Mouse (Mus musculus) testis, adult 2 months (tissue): Measurements from ENCODE around the gene Sorbs1. TPM values are rescaled to one million over a fixed set of nuclear protein-coding genes. Genes with fewer than 3 reads are reported as not detected.

Source experiments
- H3K27ac ChIP-seq: fragments of 200-500 bp; 2 replicates; pipeline ENCODE4 v1.5.1; 2012; ENCODE audit warnings: low read depth, low read length; ENCODE audit not compliant: control insufficient read depth, insufficient read depth
- H3K27me3 ChIP-seq: fragments of 200-500 bp; 2 replicates; pipeline ENCODE4 v1.6.1; 2012; ENCODE audit warnings: mild to moderate bottlenecking, low read length, moderate library complexity; ENCODE audit not compliant: control insufficient read depth, insufficient read depth
- H3K36me3 ChIP-seq: fragments of 200-500 bp; 2 replicates; pipeline ENCODE4 v1.6.1; 2012; ENCODE audit warnings: mild to moderate bottlenecking, low read length; ENCODE audit not compliant: control insufficient read depth, insufficient read depth
- H3K4me1 ChIP-seq: fragments of 200-500 bp; 2 replicates; pipeline ENCODE4 v1.6.1; 2012; ENCODE audit warnings: low read length; ENCODE audit not compliant: control insufficient read depth, insufficient read depth
- H3K4me3 ChIP-seq: fragments of 200-500 bp; 2 replicates; pipeline ENCODE4 v1.5.1; 2012; ENCODE audit warnings: low read depth, mild to moderate bottlenecking, low read length, moderate library complexity, mixed read lengths; ENCODE audit not compliant: control insufficient read depth
- CTCF ChIP-seq: fragments of 200-500 bp; IDR thresholded peaks from 2 replicates; pipeline ENCODE4 v1.5.1; 2012; ENCODE audit warnings: low read depth, mild to moderate bottlenecking, inconsistent platforms, low read length, moderate library complexity; ENCODE audit not compliant: control insufficient read depth, insufficient read depth, insufficient replicate concordance
- POLR2A ChIP-seq: fragments of 200-500 bp; IDR thresholded peaks from 2 replicates; pipeline ENCODE4 v1.6.1; 2012; ENCODE audit warnings: low read depth, mild to moderate bottlenecking, inconsistent platforms, low read length, moderate library complexity; ENCODE audit not compliant: control insufficient read depth
- polyA plus RNA-seq: library from polyadenylated mRNA; depleted of rRNA; stranded (reverse); fragments of >200 nt; gene quantifications from 2 replicates; pipeline ENCODE4 v1.2.3, GENCODE M21; 2012

Sorbs1 gene
- polyA plus RNA-seq, 1 experiment = 13.0 TPM

DNA sequence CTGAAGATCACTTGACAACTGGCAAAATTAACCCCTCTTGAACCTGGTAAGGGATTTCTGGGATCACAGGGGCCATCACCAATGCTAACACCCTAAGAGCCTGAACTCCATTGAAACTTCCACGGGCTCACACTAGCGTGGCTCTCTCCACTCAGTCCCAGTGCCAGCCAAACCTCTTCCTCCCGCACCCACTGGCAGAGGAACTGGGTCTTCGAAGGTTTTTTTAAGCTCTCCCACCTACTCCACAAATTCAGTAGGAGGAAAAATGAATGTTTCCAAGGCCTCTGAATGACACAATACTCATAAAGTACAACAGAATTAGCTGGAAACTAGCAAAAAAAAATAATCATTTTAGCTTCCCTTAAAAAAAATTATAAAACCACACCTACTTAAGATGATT lies 58.3 kb downstream of the Sorbs1 start:
- Histone ChIP-seq H3K4me3 (no peak overlapping the region), H3K4me1 (no peaks in the 10 kb centered on the region), H3K27me3 (no peaks in the 10 kb centered on the region), H3K36me3 (no peaks in the 10 kb centered on the region), H3K27ac (no peak overlapping the region)
- TF ChIP-seq POLR2A = no peak
- no peak for TF ChIP-seq CTCF

DNA sequence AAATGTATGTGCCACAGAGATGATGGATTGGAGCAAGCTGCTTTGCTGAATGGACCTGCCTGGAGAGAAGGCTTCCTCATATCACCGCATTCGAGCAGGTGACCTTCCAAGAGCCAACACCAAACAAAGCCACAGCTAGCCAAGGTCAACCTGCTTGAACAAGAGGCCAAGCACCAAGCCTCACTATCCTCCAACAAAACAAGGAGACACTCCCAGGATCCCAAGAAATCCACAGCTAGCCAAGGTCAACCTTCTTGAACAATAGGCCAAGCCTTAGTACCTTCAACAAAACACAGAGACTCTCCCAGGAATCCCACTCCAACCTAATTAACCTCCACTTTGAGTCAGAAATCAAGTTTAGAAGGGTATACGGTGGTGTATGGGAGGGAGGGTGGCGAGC lies 59.5 kb downstream of the Sorbs1 start:
- Histone ChIP-seq H3K27me3 (no peaks in the 10 kb centered on the region), H3K4me1 (no peaks in the 10 kb centered on the region), H3K36me3 (no peaks in the 10 kb centered on the region), H3K4me3 (no peak overlapping the region), H3K27ac (no peak overlapping the region)
- TF ChIP-seq CTCF = no peak
- no peak for TF ChIP-seq POLR2A

DNA sequence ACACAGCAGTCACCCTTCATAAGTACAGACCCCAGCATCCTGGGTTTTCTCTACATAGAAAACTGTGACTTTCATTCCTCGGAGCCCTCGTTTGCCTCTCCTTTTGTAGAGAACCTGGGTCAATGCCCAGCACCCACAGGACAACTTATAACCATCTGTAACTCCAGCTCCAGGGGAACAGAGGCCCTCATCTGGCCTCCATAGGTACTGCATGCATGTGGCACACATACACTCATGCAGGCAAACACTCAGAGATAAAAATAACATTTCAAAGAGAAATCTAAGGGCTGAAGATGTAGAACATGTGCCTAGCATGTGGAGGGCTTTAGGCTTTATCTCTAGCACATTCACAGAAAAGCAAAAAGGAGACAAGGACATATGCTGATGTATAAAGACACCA lies 61.4 kb downstream of the Sorbs1 start:
- no peak for TF ChIP-seq CTCF
- TF ChIP-seq POLR2A = no peak
- H3K4me1 ChIP-seq = no peaks in the 10 kb centered on the region
- H3K27ac ChIP-seq = no peak overlapping the region
- H3K4me3 ChIP-seq = no peak overlapping the region
- H3K36me3 ChIP-seq = no peaks in the 10 kb centered on the region
- no peaks in the 10 kb centered on the region for H3K27me3 ChIP-seq

DNA sequence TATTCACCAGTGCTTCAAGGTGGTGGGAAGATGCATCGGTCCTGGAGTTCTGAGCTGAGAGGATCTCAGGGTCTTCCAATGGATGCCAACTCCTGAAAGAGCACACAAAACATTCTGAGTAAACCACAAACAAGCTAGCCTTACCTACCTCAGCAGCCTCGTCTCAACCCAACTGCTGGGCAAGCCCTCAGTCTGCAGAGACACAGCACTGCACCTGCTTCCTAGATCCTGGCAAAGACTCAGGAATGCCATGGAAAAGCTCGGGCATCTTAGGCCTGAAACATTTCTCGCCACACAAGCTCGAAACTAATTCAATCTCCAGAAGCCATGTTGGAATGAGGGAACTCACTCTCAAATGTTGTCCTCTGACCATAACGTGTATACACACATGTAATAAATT lies 62.3 kb downstream of the Sorbs1 start:
- no peak overlapping the region for H3K27ac ChIP-seq
- no peaks in the 10 kb centered on the region for H3K27me3 ChIP-seq
- H3K4me3 ChIP-seq = no peak overlapping the region
- H3K36me3 ChIP-seq = no peaks in the 10 kb centered on the region
- no peak for TF ChIP-seq POLR2A
- TF ChIP-seq CTCF = no peak
- H3K4me1 ChIP-seq = no peaks in the 10 kb centered on the region

DNA sequence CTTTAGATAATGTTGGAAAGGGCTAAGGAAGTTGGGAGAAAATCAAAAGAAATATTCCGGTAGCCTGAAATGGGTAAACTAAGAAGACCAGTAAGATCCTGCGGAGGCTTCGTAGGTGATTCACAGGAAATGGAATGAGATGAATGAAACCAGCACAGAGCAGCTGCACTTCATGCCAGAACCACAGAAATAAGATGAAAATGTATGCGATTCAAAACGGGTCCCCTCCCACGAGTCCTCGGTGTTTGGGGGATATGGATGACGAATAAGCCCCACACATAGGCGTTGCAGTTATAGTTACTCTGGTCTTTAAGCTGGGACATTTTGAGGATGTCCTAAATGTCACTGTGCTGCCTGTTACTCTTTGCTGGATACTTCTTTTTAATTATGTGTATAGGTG lies 67.1 kb downstream of the Sorbs1 start:
- no peak for TF ChIP-seq POLR2A
- TF ChIP-seq CTCF = no peak
- Histone ChIP-seq H3K27ac (no peak overlapping the region), H3K36me3 (no peaks in the 10 kb centered on the region), H3K27me3 (no peaks in the 10 kb centered on the region), H3K4me1 (no peaks in the 10 kb centered on the region), H3K4me3 (no peak overlapping the region)

DNA sequence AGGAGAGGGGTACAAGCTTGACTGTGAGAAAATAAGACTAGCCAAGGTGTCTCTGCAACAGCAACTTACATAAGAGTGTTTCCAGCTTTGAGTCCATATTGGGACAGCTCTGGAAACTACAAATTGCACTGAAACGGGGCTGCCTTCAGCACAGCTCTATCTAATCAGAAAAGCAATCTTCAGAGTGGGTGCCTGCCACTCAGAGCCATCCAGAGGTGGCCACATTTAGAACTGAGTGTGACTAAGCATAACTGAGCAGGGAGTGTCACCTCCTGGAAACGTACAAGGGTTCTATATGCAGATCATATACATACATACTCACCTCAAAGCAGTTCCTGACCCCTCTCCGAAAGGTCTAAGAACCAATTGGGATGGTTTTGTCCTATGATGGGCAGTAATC lies 71.2 kb downstream of the Sorbs1 start:
- H3K4me3 ChIP-seq = no peak overlapping the region
- H3K27ac ChIP-seq = no peak overlapping the region
- H3K27me3 ChIP-seq = no peaks in the 10 kb centered on the region
- no peaks in the 10 kb centered on the region for H3K36me3 ChIP-seq
- TF ChIP-seq POLR2A (no peak), CTCF (no peak)
- H3K4me1 ChIP-seq = peaks cover 6% of the 10 kb centered on the region; the same call in 1 of the 2 replicates

DNA sequence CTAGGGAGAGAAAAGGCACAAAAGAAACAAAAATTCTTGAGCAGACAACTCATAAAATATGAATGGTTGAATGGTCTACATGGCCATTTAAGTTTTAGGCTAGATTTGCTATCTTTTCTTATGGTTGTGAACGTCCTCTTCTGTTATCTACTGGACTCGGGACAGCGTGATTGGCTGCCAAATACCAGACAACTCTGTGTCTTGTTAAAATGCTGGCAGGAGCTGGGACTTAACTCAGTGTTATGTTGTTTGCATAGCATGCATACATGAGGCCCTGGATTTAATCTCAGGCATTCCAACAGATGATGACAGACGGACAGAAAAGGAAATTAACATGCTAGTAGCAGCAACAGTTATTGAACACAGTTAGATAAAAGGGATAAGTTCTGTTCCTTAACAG lies 72.6 kb downstream of the Sorbs1 start:
- no peak overlapping the region for H3K27ac ChIP-seq
- no peaks in the 10 kb centered on the region for H3K27me3 ChIP-seq
- no peak overlapping the region for H3K4me3 ChIP-seq
- no peaks in the 10 kb centered on the region for H3K36me3 ChIP-seq
- no peak for TF ChIP-seq POLR2A
- TF ChIP-seq CTCF = no peak
- H3K4me1 ChIP-seq = peaks cover 6% of the 10 kb centered on the region; the same call in 1 of the 2 replicates

DNA sequence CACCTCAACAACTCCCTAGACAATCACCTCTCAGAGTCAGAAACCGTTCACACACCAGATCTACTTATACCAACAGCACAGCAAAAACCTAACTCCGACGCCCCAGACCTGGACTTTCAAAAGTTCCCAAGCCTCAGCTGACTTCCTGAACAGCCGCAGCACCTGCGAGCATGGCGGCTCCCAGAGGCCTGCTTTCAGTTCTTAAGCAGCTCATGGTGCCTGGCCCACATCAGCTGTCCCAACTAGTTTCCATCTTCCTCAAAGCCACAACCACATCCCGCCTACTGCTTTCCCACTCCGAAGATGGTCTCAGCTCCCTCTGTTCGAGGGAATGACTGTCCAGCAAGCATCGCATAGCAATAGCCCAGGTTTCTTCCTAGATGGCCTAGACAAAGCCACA lies 74.7 kb downstream of the Sorbs1 start:
- peaks cover 6% of the 10 kb centered on the region; the same call in 1 of the 2 replicates for H3K4me1 ChIP-seq
- no peak for TF ChIP-seq CTCF
- TF ChIP-seq POLR2A = no peak
- no peaks in the 10 kb centered on the region for H3K27me3 ChIP-seq
- no peak overlapping the region for H3K4me3 ChIP-seq
- H3K36me3 ChIP-seq = no peaks in the 10 kb centered on the region
- no peak overlapping the region for H3K27ac ChIP-seq
